Mouse (Mus musculus) hematopoietic multipotent progenitor cell, adult 10-12 weeks (in vitro differentiated cells): Measurements from ENCODE around the gene Cep350. TPM values are rescaled to one million over a fixed set of nuclear protein-coding genes. Genes with fewer than 3 reads are reported as not detected.

ENCODE experiments used
- polyA plus RNA-seq: library from polyadenylated mRNA; stranded (reverse); fragments of >175 nt; gene quantifications from 2 replicates; pipeline ENCODE4 v1.2.3, GENCODE M21; 2012; ENCODE audit warnings: low replicate concordance

Cep350 gene
- polyA plus RNA-seq = 5.0 and 5.1 TPM in 2 replicates

DNA sequence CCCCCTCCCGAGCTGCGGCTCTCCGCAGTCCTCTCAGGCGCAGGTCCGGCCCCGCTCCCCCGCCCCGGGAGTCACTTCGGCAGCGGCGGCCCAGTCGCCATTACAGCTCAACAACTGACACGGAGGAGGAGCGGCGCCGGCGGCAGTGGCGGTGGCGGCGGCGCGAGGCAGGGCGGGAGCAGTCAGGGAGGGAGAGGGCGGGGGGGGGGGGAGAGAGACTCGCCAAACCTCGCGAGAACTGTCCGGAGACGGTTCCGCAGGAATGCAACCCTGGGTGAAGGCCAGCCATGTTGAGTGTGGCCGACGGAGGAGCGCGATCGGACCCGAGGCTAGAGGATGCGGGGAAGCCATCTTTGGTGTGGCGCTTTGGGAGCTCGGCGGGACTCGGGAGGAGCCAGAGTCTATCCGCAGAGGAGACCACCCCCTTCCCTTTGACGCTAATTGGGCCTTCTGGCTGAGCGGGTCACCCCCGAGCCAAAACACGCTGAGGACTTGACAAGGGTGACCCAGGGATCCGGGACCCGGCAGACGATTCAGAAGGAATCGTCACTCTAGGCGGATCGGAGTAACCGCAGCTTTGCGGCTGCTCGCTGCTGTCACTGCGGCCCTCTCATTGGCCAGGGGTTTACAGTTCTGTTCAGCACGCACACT is at the start of gene Cep350:
Cep350 (minus strand) TSS at position 188 of the 651 bp plus-strand sequence.

DNA sequence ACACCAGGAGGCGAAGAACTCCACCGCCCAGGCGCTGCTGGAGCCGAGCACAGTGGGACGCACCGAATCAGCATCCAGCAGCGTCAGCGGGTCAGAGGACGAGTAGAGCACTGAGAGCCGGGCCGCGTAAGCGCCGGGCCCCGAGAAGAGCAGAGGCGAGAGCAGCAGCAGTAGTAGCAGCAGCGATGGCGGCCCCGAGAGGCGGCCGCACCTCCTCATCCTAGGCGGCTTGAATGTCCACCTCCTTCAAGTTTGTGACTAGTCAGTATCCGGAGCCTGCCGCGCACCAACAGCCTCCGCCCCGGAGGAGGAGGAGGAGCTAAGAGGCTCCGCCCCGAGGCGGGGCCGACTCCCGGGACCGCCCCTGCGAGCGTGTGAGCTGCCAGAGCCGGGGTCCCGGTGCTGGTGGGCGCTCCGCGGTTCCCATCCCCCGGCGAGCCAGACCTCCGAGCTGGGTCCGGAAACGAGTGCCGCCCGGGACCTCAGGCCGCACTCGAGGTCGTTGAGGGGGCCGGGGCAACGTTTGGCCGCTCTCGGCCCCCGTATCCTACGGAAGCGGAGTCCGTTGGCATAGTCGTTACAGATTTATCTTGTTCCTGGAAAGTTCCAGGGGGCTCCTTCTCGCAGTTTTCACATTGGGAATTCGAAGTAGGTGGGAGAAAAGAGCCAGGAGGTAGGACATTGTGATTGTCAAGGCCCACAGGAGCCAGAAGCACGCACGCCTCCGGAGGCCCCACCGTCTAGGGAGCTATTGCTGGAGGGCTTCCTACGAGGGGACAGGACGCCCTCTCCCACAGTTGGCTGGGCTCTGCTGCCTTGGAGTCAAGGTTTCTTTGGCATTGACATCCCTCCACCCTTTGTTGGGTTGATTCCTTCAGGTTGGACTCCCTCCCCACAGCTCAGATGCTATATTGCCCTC is 160.2 kb downstream of the Cep350 start, which contains the start of gene Qsox1:
Qsox1 (minus strand) TSS at position 309 of the 919 bp plus-strand sequence.

Other genes with a start within 250 kb of the Cep350 start
- gene Lhx4, start 221.6 kb downstream of the Cep350 start, polyA plus RNA-seq = not detected in 2 replicates
- 10.1 and 16.0 TPM in 2 replicates for gene Qsox1, start 160.4 kb downstream of the Cep350 start, polyA plus RNA-seq
- gene Tor1aip2, start 62.1 kb upstream of the Cep350 start, polyA plus RNA-seq = 4.2 and 13.3 TPM in 2 replicates
- 135 and 155 TPM in 2 replicates for gene Tor1aip1, start 63.2 kb upstream of the Cep350 start, polyA plus RNA-seq
- not detected in 2 replicates for gene Fam163a, start 231.8 kb upstream of the Cep350 start, polyA plus RNA-seq